Mouse (Mus musculus) bone marrow macrophage, adult 2 months (primary cell): ENCODE measurements around the gene Uba5. TPM values are rescaled to one million over a fixed set of nuclear protein-coding genes. Genes with fewer than 3 reads are reported as not detected.

ENCODE experiments used
- H3K27ac ChIP-seq: 2 replicates; pipeline ENCODE4 v1.5.1; 2012; ENCODE audit warnings: low read depth, low read length; ENCODE audit not compliant: insufficient read depth
- H3K4me1 ChIP-seq: 2 replicates; pipeline ENCODE4 v1.6.1; 2012; ENCODE audit warnings: low read length; ENCODE audit not compliant: control insufficient read depth, insufficient read depth
- H3K4me3 ChIP-seq: 2 replicates; pipeline ENCODE4 v1.5.1; 2012; ENCODE audit warnings: mild to moderate bottlenecking, low read length, moderate library complexity; ENCODE audit not compliant: insufficient read depth
- CTCF ChIP-seq: IDR thresholded peaks from 2 replicates; pipeline ENCODE4 v1.5.1; 2012; ENCODE audit warnings: low read depth, mild to moderate bottlenecking, low read length, moderate library complexity
- POLR2A ChIP-seq: IDR thresholded peaks from 2 replicates; pipeline ENCODE4 v1.6.1; 2012; ENCODE audit warnings: mild to moderate bottlenecking, low read depth, low read length, borderline replicate concordance
- polyA plus RNA-seq: library from polyadenylated mRNA; stranded (reverse); fragments of >200 nt; gene quantifications from 2 replicates; pipeline ENCODE4 v1.2.4, GENCODE M21; 2012; ENCODE audit not compliant: missing spikeins, insufficient read depth, insufficient read length

Gene Uba5
- polyA plus RNA-seq, result 31.6 and 32.9 TPM in 2 replicates

- TF ChIP-seq POLR2A (no peak), CTCF (no peak)
These were observed at the start of gene Uba5 for GRCm38 (mm10) chr9:104062430-104063243. Uba5 (minus strand) TSS chr9:104063134.

GRCm38 (mm10) chr9:104109151-104109550 lies 46.2 kb upstream of the Uba5 start:
- H3K4me1 ChIP-seq, result no peaks in the 10 kb centered on the region
- H3K4me3 ChIP-seq, result no peak overlapping the region

More at GRCm38 (mm10) chr9:104062430-104063243, at the start of gene Uba5:
- Histone ChIP-seq H3K27ac (peak within 1 kb of the TSS; percentile 44; the same call in 1 of the 2 replicates), H3K4me1 (peaks cover 6% of the 10 kb centered on the region), H3K4me3 (peak within 1 kb of the TSS; percentile 95)

GRCm38 (mm10) chr9:104108571-104109143 lies 45.7 kb upstream of the Uba5 start:
- H3K4me3 ChIP-seq, result no peak overlapping the region
- no peak overlapping the region for H3K27ac ChIP-seq
- TF ChIP-seq CTCF (no peak), POLR2A (no peak)
- H3K4me1 ChIP-seq, result no peaks in the 10 kb centered on the region

More at GRCm38 (mm10) chr9:104109151-104109550, 46.2 kb upstream of the Uba5 start:
- H3K27ac ChIP-seq, result no peak overlapping the region
- TF ChIP-seq POLR2A (no peak), CTCF (no peak)

GRCm38 (mm10) chr9:104107482-104107881 lies 44.5 kb upstream of the Uba5 start:
- Histone ChIP-seq H3K4me3 (no peak overlapping the region), H3K27ac (no peak overlapping the region), H3K4me1 (no peaks in the 10 kb centered on the region)
- TF ChIP-seq CTCF, result no peak
- no peak for TF ChIP-seq POLR2A

GRCm38 (mm10) chr9:104106930-104107329 lies 44.0 kb upstream of the Uba5 start:
- Histone ChIP-seq H3K4me1 (no peaks in the 10 kb centered on the region), H3K27ac (no peak overlapping the region), H3K4me3 (no peak overlapping the region)
- TF ChIP-seq POLR2A (no peak), CTCF (no peak)

- Histone ChIP-seq H3K4me3 (no peak overlapping the region), H3K4me1 (no peaks in the 10 kb centered on the region), H3K27ac (no peak overlapping the region)
- no peak for TF ChIP-seq CTCF
- no peak for TF ChIP-seq POLR2A
These were observed 42.1 kb upstream of the Uba5 start for GRCm38 (mm10) chr9:104104986-104105385.

- Histone ChIP-seq H3K4me1 (peaks cover 4% of the 10 kb centered on the region), H3K27ac (no peak overlapping the region), H3K4me3 (no peak overlapping the region)
- TF ChIP-seq CTCF, result no peak
- no peak for TF ChIP-seq POLR2A
These were observed 40.0 kb upstream of the Uba5 start for GRCm38 (mm10) chr9:104102901-104103300.

- Histone ChIP-seq H3K27ac (no peak overlapping the region), H3K4me3 (no peak overlapping the region), H3K4me1 (peaks cover 4% of the 10 kb centered on the region)
- no peak for TF ChIP-seq CTCF
- TF ChIP-seq POLR2A, result no peak
These were observed 39.4 kb upstream of the Uba5 start for GRCm38 (mm10) chr9:104102301-104102700.

GRCm38 (mm10) chr9:104101458-104101857 lies 38.5 kb upstream of the Uba5 start:
- Histone ChIP-seq H3K4me3 (no peak overlapping the region), H3K27ac (no peak overlapping the region), H3K4me1 (peaks cover 4% of the 10 kb centered on the region)
- TF ChIP-seq CTCF, result no peak
- no peak for TF ChIP-seq POLR2A

- no peak overlapping the region for H3K4me3 ChIP-seq
- peaks cover 4% of the 10 kb centered on the region for H3K4me1 ChIP-seq
- no peak overlapping the region for H3K27ac ChIP-seq
- no peak for TF ChIP-seq CTCF
- TF ChIP-seq POLR2A, result no peak
These were observed 37.9 kb upstream of the Uba5 start for GRCm38 (mm10) chr9:104100822-104101221.
